Mouse (Mus musculus) ovary, postnatal 36 days (tissue): Measurements from ENCODE around the gene Bcas3.

ENCODE experiments used
- DNase-seq: peaks from one replicate; pipeline ENCODE4 v3.0.0; 2022; ENCODE audit warnings: low spot score, mixed read lengths

Bcas3 gene

DNA sequence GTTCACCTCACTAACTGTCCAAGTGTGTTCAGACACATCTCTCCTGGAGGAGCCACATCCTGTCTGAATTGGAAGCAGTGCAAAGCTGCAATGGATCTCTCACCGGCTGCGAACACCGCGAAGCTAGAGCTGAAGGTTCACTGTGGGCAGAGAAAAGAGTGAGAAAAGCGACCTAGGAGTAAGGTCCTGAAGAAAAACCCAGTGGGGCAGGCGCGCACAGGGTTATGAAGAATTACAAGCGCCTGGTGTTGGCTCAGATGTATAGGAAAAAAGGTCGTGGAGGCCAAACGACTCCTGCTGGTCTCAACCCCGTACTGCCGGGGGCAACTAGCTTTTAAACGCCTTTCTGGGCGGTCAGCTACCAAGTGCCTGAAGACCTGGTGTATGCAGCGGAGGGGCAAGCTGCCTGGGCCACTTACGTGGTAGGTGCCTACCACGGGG is 478.0 kb downstream of the Bcas3 start:
- DNase-seq, result no peak

DNA sequence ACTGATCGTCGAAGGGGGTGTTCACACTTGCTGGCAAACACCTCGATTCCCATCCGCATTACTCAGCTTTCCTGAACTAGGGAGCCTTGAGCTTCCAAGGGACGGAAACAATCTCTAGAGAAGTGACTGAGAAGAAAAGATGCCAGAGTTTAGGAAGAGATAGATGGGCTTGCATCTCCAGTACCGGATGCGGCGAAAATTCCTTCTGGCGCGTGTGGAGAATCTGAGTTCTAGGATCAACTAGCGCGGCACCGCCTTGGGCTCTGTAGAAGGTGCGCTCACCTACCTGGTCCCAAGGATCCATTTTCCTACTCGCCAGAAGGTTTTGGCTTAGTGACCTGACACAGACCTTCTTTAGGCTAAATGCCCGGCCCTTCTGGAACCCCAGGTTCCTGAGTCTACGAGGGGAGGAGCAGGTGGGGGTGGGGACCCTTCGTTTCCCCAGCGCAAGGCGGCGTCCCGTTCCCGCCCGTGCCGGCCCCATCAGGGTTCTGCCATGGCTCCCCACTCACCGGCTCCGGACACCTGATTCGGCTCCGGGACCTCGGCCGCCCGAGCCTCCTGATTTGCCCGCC is 478.8 kb downstream of the Bcas3 start:
- DNase-seq, result no peak

DNA sequence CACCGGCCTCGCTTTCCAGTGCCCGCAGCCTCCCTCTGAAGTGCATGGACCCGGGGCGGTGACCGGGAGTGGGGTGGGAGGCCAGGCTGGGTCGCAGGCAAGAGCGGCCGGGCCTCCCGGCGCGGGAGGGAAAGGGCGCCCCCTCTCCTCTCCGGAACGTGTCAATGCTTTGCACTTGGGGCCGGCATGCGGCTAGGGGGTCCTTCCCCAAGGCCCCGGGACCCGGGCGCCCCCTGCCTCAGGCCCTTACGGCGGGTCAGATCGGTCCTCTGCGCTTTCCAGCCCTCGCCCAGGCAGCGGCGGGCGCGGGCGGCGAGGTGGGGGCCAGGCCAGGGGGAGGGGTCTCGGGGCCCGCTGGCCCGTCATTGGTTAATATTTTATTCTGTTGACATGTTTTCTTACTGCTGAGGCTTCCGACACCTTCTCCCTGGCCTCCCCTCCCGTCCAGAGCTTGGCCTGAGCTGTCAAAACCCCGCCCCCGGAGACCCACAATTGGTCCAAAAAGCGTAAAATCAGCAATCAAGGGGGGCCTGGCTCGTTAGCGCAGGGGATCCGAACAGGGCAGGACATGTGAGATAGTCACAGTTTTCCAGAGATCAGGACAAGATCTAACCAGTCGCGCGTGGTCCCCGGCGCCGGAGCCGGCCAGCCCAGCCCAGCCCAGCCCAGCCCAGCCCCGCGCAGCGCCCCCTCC is 479.4 kb downstream of the Bcas3 start, which contains the start of gene Tbx2:
Gene Tbx2, plus strand, starts transcription at position 321 of the 694 bp plus-strand sequence.
- DNase-seq, result peak; percentile 82

DNA sequence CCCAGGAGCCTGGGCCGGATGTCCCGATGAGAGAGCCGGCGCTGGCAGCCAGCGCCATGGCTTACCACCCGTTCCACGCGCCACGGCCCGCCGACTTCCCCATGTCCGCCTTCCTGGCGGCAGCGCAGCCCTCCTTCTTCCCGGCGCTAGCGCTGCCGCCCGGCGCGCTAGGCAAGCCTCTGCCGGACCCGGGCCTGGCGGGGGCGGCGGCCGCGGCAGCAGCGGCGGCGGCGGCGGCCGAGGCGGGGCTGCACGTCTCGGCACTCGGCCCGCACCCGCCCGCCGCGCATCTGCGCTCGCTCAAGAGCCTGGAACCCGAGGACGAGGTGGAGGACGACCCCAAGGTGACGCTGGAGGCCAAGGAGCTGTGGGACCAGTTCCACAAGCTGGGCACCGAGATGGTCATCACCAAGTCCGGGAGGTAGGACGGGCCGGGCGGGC is 480.1 kb downstream of the Bcas3 start:
- DNase-seq, result peak; percentile 62

DNA sequence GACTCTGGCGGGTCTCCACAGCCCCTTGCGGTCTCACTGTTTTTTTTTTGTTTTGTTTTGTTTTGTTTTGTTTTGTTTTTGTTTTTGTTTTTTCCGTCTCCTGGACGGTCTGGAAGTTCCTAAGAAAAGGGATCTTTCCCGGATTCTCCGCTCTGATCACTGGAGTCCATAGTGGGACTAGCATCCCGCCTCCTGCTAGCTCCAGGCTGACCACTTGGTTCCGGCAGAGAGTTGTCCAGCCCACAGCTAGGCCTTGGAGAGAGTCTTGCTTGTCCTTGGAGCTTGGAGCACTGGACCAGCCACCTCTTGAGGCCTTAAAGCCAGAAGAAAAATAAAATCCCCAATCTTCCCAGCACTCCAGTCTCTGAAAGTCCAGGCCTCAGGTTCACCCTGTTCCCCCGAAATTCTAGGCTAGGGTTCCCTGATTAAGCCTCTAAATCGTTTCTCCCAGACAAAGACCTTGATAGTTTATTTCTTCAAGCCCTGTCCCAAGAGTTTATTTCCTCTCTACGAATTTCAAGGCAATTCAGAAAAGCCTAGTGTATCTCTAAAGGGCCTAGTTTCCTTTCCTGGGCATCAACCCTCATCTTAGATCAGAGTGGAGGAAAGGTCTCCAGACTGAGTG is 480.9 kb downstream of the Bcas3 start:
- no peak for DNase-seq

DNA sequence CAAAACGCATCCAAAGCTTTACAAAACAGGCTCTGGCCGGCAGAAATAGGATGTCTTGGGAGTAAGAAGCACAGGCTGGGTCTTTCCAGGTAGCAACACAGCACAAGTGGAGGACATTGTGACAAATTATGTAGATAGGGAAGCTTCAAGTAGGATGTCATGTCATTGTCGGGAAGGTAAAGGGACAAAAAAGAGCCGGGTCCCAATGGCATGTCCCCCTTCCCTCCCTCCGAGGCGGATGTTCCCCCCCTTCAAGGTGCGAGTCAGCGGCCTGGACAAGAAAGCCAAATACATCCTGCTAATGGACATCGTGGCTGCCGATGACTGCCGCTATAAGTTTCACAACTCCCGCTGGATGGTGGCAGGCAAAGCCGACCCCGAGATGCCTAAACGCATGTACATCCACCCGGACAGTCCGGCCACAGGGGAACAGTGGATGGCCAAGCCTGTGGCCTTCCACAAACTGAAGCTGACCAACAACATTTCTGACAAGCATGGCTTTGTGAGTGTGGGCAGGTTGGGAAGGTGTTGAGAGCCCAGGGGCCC is 481.5 kb downstream of the Bcas3 start:
- DNase-seq, result no peak

DNA sequence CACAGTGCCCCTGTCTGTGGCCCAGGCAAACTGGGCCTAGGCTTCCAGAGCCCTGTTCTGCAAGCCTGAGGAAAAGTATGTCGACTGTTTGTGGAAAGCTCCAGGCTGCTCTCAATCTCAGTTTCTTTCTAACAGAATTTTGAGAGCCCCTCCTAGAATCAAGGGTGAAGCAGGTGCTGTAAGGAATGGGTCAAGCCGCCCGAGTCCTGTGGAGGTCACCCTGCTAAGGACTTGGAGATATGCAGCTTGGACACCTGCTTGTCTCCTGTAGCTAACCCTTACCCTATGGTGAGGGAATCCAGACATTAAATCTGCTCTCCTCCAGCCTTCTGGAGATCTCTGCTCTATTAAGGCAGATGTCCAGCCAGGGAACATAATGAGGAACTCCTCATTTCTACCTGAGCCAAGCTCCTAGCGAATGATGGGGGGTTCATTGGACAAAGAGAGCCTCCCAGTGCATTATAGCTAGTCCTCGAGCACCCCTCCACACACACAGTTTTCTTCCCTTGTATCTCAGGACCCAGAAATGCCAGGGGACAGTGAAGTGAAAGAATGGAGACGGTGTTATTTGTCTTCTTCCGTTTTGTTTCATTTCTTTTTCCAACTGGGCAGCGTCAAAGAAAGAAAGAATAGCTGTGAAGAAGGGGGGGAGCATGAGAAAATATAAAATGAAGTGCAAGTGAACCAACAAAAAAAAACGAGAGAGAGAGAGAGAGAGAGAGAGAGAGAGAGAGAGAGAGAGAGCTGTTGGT is 482.2 kb downstream of the Bcas3 start:
- DNase-seq, result no peak

DNA sequence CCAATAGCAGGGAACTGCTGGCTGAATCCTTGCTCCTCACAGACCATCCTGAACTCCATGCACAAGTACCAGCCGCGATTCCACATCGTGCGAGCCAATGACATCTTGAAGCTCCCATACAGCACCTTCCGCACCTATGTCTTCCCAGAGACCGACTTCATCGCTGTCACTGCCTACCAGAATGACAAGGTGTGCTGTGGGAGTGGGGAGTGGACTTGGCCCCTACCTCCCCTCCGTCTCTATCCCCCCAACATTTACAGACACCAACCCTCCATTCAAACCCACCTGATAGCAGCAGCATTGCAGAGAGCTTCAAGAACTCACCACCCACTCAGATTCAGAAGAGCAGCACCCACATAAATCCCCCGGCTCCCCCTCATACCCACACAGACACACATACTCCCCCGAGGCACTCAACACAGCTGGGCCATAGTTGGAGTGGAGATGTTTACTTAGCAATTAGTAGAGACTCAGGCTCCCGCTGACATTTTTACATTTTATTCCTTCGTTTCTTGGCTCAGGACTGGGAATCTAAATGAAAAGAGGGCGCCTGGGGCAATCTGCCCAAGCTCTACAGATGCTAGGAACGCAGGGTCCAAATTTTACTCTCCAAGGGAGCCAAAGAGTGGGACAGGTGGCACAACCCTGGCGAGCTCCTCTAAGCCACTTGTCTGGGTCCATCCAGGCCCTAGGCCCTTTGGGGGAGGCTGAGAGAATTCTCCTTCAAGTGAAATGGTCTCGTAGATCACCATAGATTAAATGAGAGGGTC is 483.0 kb downstream of the Bcas3 start:
- DNase-seq, result no peak

DNA sequence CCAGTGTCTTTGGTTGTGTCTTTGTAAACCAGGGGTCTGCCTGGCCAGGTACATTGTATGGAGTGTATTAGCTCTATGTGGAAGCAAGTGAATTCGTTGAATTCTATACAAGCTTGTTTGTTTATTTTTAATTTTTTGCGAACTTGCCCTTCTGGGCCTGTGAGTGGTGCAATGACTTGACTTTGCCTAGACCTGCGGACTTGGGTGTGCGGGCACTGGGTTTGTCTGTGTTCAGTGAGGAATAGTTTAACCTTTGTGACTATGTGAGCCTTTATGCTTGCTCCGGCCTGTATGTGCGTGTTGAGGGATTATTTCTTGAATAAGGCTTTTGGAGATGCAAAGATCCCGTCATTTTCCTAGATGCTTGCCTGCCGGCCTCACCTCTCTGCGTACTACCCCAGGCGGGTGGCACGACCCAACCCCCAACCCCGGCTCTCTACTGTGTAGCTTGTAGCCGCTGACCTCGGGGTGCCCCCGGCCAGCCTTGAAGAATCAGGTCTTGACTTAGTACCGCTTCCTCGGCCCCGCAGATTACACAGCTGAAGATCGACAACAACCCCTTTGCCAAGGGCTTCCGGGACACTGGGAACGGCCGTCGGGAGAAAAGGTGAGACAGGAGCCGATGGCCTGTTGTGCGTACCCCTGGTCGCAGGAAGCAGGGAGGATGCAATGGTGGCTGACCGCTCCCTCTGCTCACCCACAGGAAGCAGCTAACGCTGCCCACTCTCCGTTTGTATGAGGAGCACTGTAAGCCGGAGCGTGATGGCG is 483.7 kb downstream of the Bcas3 start:
- no peak for DNase-seq

DNA sequence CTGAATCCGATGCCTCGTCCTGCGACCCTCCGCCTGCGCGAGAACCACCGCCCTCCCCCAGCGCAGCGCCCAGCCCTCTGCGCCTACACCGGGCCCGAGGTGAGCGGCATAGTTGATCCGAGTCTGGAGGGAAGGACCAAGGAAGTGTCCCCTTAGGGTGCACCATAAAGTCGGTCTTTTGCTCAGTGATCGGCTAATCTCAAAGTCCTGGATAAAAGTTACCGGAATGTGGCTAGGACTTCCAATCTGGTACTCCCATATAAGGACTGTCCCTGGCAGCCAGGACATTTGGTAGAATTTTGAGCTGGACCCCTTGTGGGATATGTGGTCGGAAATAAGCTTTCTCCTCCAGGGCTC is 484.3 kb downstream of the Bcas3 start:
- no peak for DNase-seq

DNA sequence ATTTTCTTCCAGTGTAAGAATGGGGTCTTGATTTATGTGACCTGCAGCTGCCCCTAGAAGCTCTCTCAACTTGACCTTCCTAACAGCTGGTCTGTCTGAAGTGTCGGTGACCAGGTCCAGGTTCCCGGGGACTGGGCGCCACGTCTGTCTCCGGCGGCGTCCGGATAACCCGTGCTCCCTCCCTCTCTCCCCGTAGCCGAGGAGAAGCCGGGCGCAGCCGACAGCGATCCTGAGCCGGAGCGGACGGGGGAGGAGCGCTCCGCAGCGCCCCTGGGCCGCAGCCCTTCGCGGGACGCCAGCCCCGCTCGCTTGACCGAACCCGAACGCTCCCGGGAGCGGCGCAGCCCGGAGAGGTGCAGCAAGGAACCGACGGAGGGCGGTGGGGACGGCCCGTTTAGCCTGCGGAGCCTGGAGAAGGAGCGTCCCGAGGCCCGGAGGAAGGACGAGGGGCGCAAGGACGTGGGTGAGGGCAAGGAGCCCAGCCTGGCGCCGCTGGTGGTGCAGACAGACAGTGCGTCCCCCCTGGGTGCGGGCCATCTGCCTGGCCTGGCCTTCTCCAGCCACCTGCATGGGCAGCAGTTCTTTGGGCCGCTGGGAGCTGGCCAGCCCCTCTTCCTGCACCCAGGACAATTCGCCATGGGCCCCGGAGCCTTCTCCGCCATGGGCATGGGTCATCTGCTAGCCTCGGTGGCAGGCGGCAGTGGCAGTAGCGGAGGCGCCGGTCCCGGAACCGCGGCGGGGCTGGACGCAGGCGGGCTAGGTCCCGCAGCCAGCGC is 484.9 kb downstream of the Bcas3 start:
- peak; percentile 57 for DNase-seq

DNA sequence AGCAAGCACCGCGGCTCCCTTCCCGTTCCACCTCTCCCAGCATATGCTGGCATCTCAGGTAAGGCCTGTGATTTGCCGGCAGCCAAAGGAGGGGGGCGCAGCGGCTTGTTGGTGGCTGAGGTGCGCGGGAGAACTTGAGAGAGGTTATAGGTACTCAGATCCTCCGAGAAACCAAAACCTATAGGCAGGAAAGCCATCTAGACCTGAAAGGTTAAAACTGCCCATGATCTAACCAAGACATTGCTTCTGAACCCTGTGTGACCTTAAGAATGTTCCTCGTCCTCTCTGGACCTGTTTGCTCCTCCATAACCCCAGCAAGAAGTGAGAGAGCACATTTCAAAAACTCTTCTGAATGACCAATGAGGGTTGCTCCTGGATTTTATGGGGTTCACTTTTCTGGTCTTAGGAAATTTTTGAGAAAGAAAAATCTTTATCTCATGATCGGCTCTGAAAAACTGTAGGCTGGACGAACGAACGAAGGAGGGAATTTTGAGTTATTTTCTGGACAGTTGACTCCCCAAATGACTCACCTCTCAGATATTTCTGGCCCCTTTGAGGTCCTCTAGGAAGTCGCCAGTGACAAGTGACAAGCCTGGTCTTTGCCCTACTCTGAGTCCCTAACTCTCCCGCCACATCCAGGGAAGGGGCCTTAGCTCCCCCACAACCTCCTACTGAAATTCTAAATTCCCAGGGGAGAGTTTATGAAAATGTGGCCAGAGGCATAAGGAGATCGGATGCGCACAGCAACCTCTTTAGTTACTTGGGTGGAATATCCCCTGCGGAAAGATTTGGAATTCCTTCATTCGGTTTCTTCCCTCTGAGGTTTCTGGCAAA is 485.7 kb downstream of the Bcas3 start:
- no peak for DNase-seq

DNA sequence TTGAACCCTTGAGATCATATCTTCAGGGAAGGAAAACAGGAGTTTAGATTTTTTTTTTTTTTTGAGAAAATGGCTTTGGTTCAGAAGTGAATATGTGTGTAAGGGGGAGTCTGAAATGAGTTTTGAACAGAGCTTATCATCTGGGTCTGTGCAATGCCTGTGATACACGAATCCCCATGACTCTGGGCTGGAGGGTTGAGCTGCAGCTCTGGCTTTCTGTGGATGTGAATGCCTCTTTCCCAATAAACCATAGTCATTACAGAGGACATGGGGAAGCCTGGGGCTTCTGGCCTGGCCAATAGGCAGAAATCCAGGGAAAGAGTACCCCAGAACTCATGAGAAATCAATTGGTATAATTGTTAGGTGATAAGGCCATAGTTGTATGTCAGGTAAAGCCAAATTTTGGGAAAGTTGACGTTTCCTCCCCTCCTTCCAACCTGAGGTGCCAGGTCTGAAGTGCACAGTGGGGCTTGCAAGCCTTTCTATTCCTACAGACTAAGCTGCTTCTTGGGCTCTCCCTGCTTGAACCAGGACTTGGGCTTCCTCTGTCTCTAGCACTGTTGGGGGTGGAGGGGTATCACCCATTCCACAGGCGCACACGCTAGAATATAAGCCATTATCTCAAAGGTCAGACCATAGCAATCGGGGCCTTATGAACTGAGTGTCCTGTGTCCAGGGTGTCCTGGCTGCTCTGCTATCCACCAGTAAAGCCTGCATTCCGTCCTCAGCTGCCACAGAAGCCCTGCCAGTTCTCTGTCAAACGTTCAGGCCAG is 486.5 kb downstream of the Bcas3 start:
- DNase-seq, result no peak

DNA sequence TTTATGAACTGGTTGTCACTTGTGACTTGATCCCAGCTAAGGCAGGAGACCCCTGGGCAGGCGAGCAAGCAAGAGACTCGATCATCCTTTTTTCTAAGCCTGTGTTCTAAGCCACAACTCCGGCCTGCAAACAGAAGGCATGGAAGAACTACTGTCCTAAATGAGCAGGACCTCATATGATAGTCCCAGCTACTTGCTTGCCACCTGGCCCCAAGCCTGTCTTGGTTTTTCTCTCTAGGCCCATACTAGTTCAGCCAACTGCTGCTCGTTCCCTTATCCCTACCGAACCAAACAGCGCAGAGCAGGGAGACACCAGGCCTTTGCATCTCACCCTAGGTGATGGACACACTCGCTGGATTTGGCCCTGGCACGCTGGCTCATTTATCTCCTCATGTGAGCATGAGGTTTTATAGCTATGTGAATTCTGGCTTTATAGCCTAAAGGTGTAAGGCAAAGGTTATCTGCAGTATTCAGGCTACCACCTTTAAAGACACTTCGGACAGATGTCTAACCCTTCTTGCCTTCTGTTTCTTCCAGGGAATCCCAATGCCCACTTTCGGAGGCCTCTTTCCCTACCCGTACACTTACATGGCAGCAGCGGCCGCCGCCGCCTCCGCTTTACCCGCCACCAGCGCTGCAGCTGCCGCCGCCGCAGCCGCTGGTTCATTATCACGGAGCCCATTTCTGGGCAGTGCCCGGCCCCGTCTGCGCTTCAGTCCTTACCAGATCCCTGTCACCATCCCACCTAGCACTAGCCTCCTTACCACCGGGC is 487.2 kb downstream of the Bcas3 start:
- DNase-seq, result no peak

DNA sequence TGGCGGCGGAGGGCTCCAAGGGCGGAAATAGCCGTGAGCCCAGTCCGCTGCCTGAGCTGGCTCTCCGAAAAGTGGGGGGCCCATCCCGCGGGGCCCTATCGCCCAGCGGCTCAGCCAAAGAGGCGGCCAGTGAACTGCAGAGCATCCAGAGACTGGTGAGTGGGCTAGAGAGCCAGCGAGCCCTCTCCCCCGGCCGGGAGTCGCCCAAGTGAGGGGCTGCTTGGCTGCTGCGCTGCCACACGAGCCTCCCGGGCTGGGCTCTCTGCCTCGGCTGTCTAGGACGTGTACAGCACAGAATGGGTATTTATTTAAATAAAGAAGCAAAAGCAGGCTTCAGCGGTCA is 487.8 kb downstream of the Bcas3 start:
- DNase-seq, result no peak

DNA sequence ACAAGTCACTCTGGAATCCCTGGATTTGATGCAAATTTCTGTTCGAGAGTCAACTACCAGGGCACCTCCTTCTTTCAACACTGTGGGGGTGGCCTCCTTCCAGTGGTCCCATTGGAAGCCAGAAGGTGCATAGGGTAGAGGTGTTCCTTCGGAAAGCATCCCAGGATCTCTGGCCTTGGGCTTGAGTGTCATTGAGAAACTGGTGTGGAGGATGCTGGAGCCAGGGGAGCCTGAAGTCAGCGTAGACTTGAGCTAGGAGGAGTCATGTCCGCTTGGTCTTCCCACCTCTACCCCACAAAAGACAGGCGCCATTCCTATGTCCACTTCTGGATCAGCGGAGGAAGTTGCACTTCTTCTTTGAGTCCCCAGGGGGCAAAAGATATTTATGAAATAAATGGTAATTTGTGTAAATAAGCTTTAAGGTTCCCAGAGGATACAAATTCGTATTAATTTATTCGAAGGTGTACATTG is 488.3 kb downstream of the Bcas3 start:
- DNase-seq, result no peak

DNA sequence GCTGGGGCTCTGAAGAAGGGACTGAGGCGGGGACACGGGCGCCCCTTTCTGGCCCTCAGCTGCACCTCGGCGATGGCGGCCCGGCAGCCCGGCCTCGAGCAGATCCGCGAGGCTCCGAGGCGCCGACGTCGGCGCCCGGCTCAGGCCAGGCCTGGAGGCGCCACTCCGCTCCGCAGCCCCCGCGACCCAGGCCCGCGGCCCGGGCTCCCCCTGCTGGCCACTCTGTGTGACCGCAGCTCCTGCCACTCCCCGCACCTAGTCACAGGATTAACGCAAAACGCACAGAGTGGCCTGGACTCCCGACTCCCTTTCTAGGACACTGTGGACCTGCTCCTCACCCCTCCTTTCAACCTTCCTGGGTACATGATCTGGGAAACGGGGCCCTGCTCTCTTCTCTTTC is 489.0 kb downstream of the Bcas3 start:
- peak; percentile 82 for DNase-seq
